Mouse (Mus musculus): ENCODE measurements around the gene Nlrp5. TPM values are rescaled to one million over a fixed set of nuclear protein-coding genes. Genes with fewer than 3 reads are reported as not detected.

Gene Nlrp5
- polyA plus RNA-seq (2015; fragmentation: Nextera tagmentation; extraction: Ambion mirVana) = not detected in 2 replicates

DNA sequence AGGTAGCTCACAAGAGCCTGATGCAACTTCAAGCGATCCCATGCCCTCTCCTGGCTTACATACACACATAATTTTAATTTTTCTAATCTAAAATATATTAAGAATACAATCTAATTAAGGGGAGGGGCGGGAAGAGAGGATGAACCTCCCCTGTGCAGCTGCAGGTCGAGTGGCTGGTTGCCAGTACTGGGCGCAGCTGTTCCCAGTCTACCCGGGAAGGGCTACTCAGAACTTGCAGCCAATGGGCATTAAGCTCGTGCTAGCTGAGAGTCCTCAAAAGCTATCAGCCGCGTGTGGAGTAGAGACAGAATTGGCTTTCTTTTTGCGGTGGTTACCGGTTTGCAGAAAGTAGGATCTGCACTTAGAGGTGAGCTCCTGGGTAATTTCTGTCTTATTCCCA, at the start of gene Nlrp5:
Nlrp5 (plus strand) TSS at position 301 of the 400 bp plus-strand sequence.

Small RNA genes within 50 kb of the gene (microRNA-seq; reads per million reads assigned to microRNA genes)
- not detected for gene Gm25196 (ENCODE audit: borderline replicate concordance, insufficient number of aligned reads)

Other genes with a start within 250 kb of the Nlrp5 start
- gene Gm10662, start 241.4 kb upstream of the Nlrp5 start, polyA plus RNA-seq (2015; fragmentation: Nextera tagmentation; extraction: Ambion mirVana) = not detected in 2 replicates
- not detected in 2 replicates for gene Vmn1r165, start 168.6 kb upstream of the Nlrp5 start, polyA plus RNA-seq (2015; fragmentation: Nextera tagmentation; extraction: Ambion mirVana)
- gene Vmn1r166, start 134.2 kb upstream of the Nlrp5 start, polyA plus RNA-seq (2015; fragmentation: Nextera tagmentation; extraction: Ambion mirVana) = not detected in 2 replicates
- gene Gm6902, start 107.0 kb upstream of the Nlrp5 start, polyA plus RNA-seq (2015; fragmentation: Nextera tagmentation; extraction: Ambion mirVana) = not detected in 2 replicates
- not detected in 2 replicates for gene Nlrp4e, start 84.7 kb upstream of the Nlrp5 start, polyA plus RNA-seq (2015; fragmentation: Nextera tagmentation; extraction: Ambion mirVana)
- gene Vmn1r167, start 121.3 kb downstream of the Nlrp5 start, polyA plus RNA-seq (2015; fragmentation: Nextera tagmentation; extraction: Ambion mirVana) = not detected in 2 replicates
- gene Vmn1r168, start 153.8 kb downstream of the Nlrp5 start, polyA plus RNA-seq (2015; fragmentation: Nextera tagmentation; extraction: Ambion mirVana) = not detected in 2 replicates
- not detected in 2 replicates for gene Vmn1r169, start 189.6 kb downstream of the Nlrp5 start, polyA plus RNA-seq (2015; fragmentation: Nextera tagmentation; extraction: Ambion mirVana)
- gene Vmn1r170, start 220.3 kb downstream of the Nlrp5 start, polyA plus RNA-seq (2015; fragmentation: Nextera tagmentation; extraction: Ambion mirVana) = not detected in 2 replicates
- not detected in 2 replicates for gene Vmn1r171, start 244.8 kb downstream of the Nlrp5 start, polyA plus RNA-seq (2015; fragmentation: Nextera tagmentation; extraction: Ambion mirVana)

Data from adrenal gland, postnatal 0 days (tissue).